In genomic region chr15:81904939-81905338, GRCm38 (mm10) we compare ENCODE assay signal across 8 mouse cellular contexts. TPM values are rescaled to one million over a fixed set of nuclear protein-coding genes. Genes with fewer than 3 reads are reported as not detected.
DNase-seq lines count a peak whose midpoint lies in the region; ATAC-seq and TF ChIP-seq lines count a peak whose summit lies in the region.

No protein-coding gene starts in this region.

- TF ChIP-seq POLR2A in lung, adult 2 months (IDR thresholded peaks at IDR 0.05; ENCODE audit: borderline replicate concordance, extremely low read depth, low read depth, low read length): no peak

- no peaks in the 10 kb centered on the region for H3K27me3 ChIP-seq in forebrain, embryonic 11.5 days (ENCODE audit: control insufficient read depth, insufficient read depth, low read length)
- no peaks in the 10 kb centered on the region for H3K27me3 ChIP-seq in forebrain, embryonic 12.5 days
- H3K27me3 ChIP-seq in kidney, embryonic 16.5 days (ENCODE audit: insufficient read depth, low read length): no peaks in the 10 kb centered on the region

- peaks cover 14% of the 10 kb centered on the region for H3K36me3 ChIP-seq in forebrain, embryonic 11.5 days (ENCODE audit: control insufficient read depth, insufficient read depth, low read length)
- peaks cover 91% of the 10 kb centered on the region for H3K36me3 ChIP-seq in forebrain, embryonic 12.5 days (replicated peaks)
- peaks cover 78% of the 10 kb centered on the region for H3K36me3 ChIP-seq in kidney, embryonic 16.5 days (ENCODE audit: insufficient read depth, low read length)

- WGBS in forebrain, embryonic 11.5 days: 32% methylated on average over 2 of the region's 2 CpGs
- 34% methylated on average over 2 of the region's 2 CpGs for WGBS in forebrain, embryonic 12.5 days
- 34% methylated on average over 2 of the region's 2 CpGs for WGBS in kidney, embryonic 16.5 days
- WGBS in lung, adult 2 months: 33% methylated on average over 2 of the region's 2 CpGs

- no peak overlapping the region for H3K4me3 ChIP-seq in forebrain, embryonic 11.5 days (ENCODE audit: low read depth, low read length)
- H3K4me3 ChIP-seq in forebrain, embryonic 12.5 days (replicated peaks): no peak overlapping the region
- H3K4me3 ChIP-seq in kidney, embryonic 16.5 days (ENCODE audit: low read length): no peak overlapping the region
- H3K4me3 ChIP-seq in lung, adult 2 months (replicated peaks; ENCODE audit: extremely low read depth, low read depth, low read length): no peak overlapping the region

- no peak overlapping the region for H3K27ac ChIP-seq in forebrain, embryonic 11.5 days (ENCODE audit: low read depth, low read length)
- H3K27ac ChIP-seq in forebrain, embryonic 12.5 days: no peak overlapping the region
- H3K27ac ChIP-seq in kidney, embryonic 16.5 days (ENCODE audit: low read length): no peak overlapping the region

- H3K4me1 ChIP-seq in forebrain, embryonic 11.5 days (replicated peaks; ENCODE audit: control insufficient read depth, insufficient read depth, low read length): no peaks in the 10 kb centered on the region
- no peaks in the 10 kb centered on the region for H3K4me1 ChIP-seq in forebrain, embryonic 12.5 days
- H3K4me1 ChIP-seq in kidney, embryonic 16.5 days (ENCODE audit: insufficient read depth, low read length): no peaks in the 10 kb centered on the region
- no peaks in the 10 kb centered on the region for H3K4me1 ChIP-seq in lung, adult 2 months (ENCODE audit: control insufficient read depth, insufficient read depth, low read length)

- peak; percentile 39; the same call in 1 of the 2 replicates for TF ChIP-seq CTCF in lung, adult 2 months (IDR thresholded peaks at IDR 0.05; ENCODE audit: insufficient read depth, low read length)

- no peak overlapping the region for H3K9ac ChIP-seq in forebrain, embryonic 11.5 days (ENCODE audit: low read length)
- H3K9ac ChIP-seq in forebrain, embryonic 12.5 days: no peak overlapping the region
- no peak overlapping the region for H3K9ac ChIP-seq in kidney, embryonic 16.5 days (replicated peaks; ENCODE audit: low read length)

- H3K4me2 ChIP-seq in forebrain, embryonic 11.5 days (ENCODE audit: low read depth, low read length, severe bottlenecking): no peak overlapping the region
- H3K4me2 ChIP-seq in forebrain, embryonic 12.5 days: no peak overlapping the region
- H3K4me2 ChIP-seq in kidney, embryonic 16.5 days (replicated peaks; ENCODE audit: low read depth, low read length): no peak overlapping the region

- DNase-seq in forebrain, embryonic 11.5 days (ENCODE audit: low spot score): peak; percentile 81
- DNase-seq in 416B (ENCODE audit: low read depth): peak; percentile 72
- peak; percentile 67 to 72 for DNase-seq in adrenal gland, adult 18-20 months (ENCODE audit: low spot score in 2 of 2)
- peak; percentile 79 for DNase-seq in embryo, embryonic 10.5 days (ENCODE audit: low spot score)
- DNase-seq in lung, adult 2 months: peak; percentile 77
- DNase-seq in right cerebral cortex, postnatal 25 days: peak; percentile 47

- ATAC-seq in forebrain, embryonic 11.5 days (replicated peaks; ENCODE audit: low FRiP score): no peak
- ATAC-seq in forebrain, embryonic 12.5 days (ENCODE audit: low FRiP score): no peak
- 0 out of 2 replicates have a peak, but pooled peaks have one; percentile 12 for ATAC-seq in kidney, embryonic 16.5 days (ENCODE audit: low FRiP score, low TSS enrichment)

- H3K9me3 ChIP-seq in forebrain, embryonic 11.5 days (ENCODE audit: control insufficient read depth, low read length): no peaks in the 10 kb centered on the region
- H3K9me3 ChIP-seq in forebrain, embryonic 12.5 days: no peaks in the 10 kb centered on the region
- no peaks in the 10 kb centered on the region for H3K9me3 ChIP-seq in kidney, embryonic 16.5 days (ENCODE audit: low read length)

RNA-seq across cellular contexts. Expression of gene Polr3h, which starts 21.1 kb away (rescaled TPM):
- 65.1 and 80.5 TPM in 2 replicates for polyA plus RNA-seq in forebrain, embryonic 11.5 days (2014; fragmentation: Nextera tagmentation; extraction: Ambion mirVana)
- polyA plus RNA-seq in forebrain, embryonic 12.5 days (2016; fragmentation: Nextera tagmentation; extraction: Ambion mirVana): 69.8 and 75.6 TPM in 2 replicates
- 10 to 100 TPM; 16.2 to 19.9 TPM for total RNA-seq in adrenal gland, adult 18-20 months (2021)
- polyA plus RNA-seq in kidney, embryonic 16.5 days (2015; fragmentation: Nextera tagmentation; extraction: Ambion mirVana): 95.5 and 98.5 TPM in 2 replicates
- 7.7 and 11.8 TPM in 2 replicates for polyA plus RNA-seq in lung, adult 2 months (2012; rRNA removed)

RNA-seq across cellular contexts. Expression of gene Csdc2, which starts 31.6 kb away (rescaled TPM):
- polyA plus RNA-seq in forebrain, embryonic 11.5 days (2014; fragmentation: Nextera tagmentation; extraction: Ambion mirVana): 16.6 and 20.1 TPM in 2 replicates
- polyA plus RNA-seq in forebrain, embryonic 12.5 days (2016; fragmentation: Nextera tagmentation; extraction: Ambion mirVana): 35.8 and 39.9 TPM in 2 replicates
- 1 to 10 TPM; 6.9 to 9.2 TPM for total RNA-seq in adrenal gland, adult 18-20 months (2021)
- 35.2 and 38.1 TPM in 2 replicates for polyA plus RNA-seq in kidney, embryonic 16.5 days (2015; fragmentation: Nextera tagmentation; extraction: Ambion mirVana)
- 8.0 and 9.7 TPM in 2 replicates for polyA plus RNA-seq in lung, adult 2 months (2012; rRNA removed)

RNA-seq across cellular contexts. Expression of gene Aco2, which starts 32.8 kb away (rescaled TPM):
- 169 and 171 TPM in 2 replicates for polyA plus RNA-seq in forebrain, embryonic 11.5 days (2014; fragmentation: Nextera tagmentation; extraction: Ambion mirVana)
- 184 and 185 TPM in 2 replicates for polyA plus RNA-seq in forebrain, embryonic 12.5 days (2016; fragmentation: Nextera tagmentation; extraction: Ambion mirVana)
- 1,000 to 10,000 TPM in 1 of 2 experiments, 100 to 1,000 TPM in 1; 791 to 1,455 TPM for total RNA-seq in adrenal gland, adult 18-20 months (2021)
- 281 and 293 TPM in 2 replicates for polyA plus RNA-seq in kidney, embryonic 16.5 days (2015; fragmentation: Nextera tagmentation; extraction: Ambion mirVana)
- 147 and 242 TPM in 2 replicates for polyA plus RNA-seq in lung, adult 2 months (2012; rRNA removed)

RNA-seq across cellular contexts. Expression of gene Phf5a, which starts 33.2 kb away (rescaled TPM):
- polyA plus RNA-seq in forebrain, embryonic 11.5 days (2014; fragmentation: Nextera tagmentation; extraction: Ambion mirVana): 186 and 216 TPM in 2 replicates
- 138 and 140 TPM in 2 replicates for polyA plus RNA-seq in forebrain, embryonic 12.5 days (2016; fragmentation: Nextera tagmentation; extraction: Ambion mirVana)
- total RNA-seq in adrenal gland, adult 18-20 months (2021): 10 to 100 TPM; 54.3 to 55.6 TPM
- 167 and 172 TPM in 2 replicates for polyA plus RNA-seq in kidney, embryonic 16.5 days (2015; fragmentation: Nextera tagmentation; extraction: Ambion mirVana)
- 23.6 and 34.4 TPM in 2 replicates for polyA plus RNA-seq in lung, adult 2 months (2012; rRNA removed)

RNA-seq across cellular contexts. Expression of gene Tob2, which starts 46.3 kb away (rescaled TPM):
- 22.1 and 23.6 TPM in 2 replicates for polyA plus RNA-seq in forebrain, embryonic 11.5 days (2014; fragmentation: Nextera tagmentation; extraction: Ambion mirVana)
- 24.4 and 24.8 TPM in 2 replicates for polyA plus RNA-seq in forebrain, embryonic 12.5 days (2016; fragmentation: Nextera tagmentation; extraction: Ambion mirVana)
- total RNA-seq in adrenal gland, adult 18-20 months (2021): 100 to 1,000 TPM; 103 to 121 TPM
- 29.6 and 32.6 TPM in 2 replicates for polyA plus RNA-seq in kidney, embryonic 16.5 days (2015; fragmentation: Nextera tagmentation; extraction: Ambion mirVana)
- 35.8 and 39.0 TPM in 2 replicates for polyA plus RNA-seq in lung, adult 2 months (2012; rRNA removed)
